Mouse (Mus musculus): ENCODE measurements around the gene Ly6g5c.

GRCm38 (mm10) chr17:35083929-35084497 is 24.1 kb upstream of the Ly6g5c start:
- TF ChIP-seq CTCF (conservative IDR thresholded peaks at IDR 0.05; ENCODE audit: insufficient read depth, insufficient read length, low read depth, low read length) (no peak), POLR2A (IDR thresholded peaks at IDR 0.05; ENCODE audit: low read depth, low read length) (no peak)

Data from kidney, adult 2 months (tissue).